Mouse (Mus musculus) kidney, postnatal 36 days (tissue): Measurements from ENCODE around the gene Cyp1a1.

Source experiments
- DNase-seq, 2 experiments: peaks; one replicate each; pipeline ENCODE4 v3.0.0; 2021 to 2022; ENCODE audit warnings: mixed read lengths in 2 of 2

Cyp1a1 gene

GRCm38 (mm10) chr9:57656631-57657350 lies 30.9 kb upstream of the Cyp1a1 start:
- DNase-seq, result no peak

- DNase-seq, result no peak
These were observed 29.9 kb upstream of the Cyp1a1 start for GRCm38 (mm10) chr9:57657843-57658242.

GRCm38 (mm10) chr9:57658970-57659369 lies 28.8 kb upstream of the Cyp1a1 start:
- no peak for DNase-seq

GRCm38 (mm10) chr9:57659774-57660173 lies 28.0 kb upstream of the Cyp1a1 start:
- peak; percentile 86 to 90 for DNase-seq

GRCm38 (mm10) chr9:57660501-57660900 lies 27.2 kb upstream of the Cyp1a1 start:
- no peak for DNase-seq

GRCm38 (mm10) chr9:57661552-57661951 lies 26.2 kb upstream of the Cyp1a1 start:
- DNase-seq, result no peak

GRCm38 (mm10) chr9:57664616-57665015 lies 23.1 kb upstream of the Cyp1a1 start:
- DNase-seq, result no peak

- no peak for DNase-seq
These were observed 21.2 kb upstream of the Cyp1a1 start for GRCm38 (mm10) chr9:57666536-57666935.

GRCm38 (mm10) chr9:57667136-57667535 lies 20.6 kb upstream of the Cyp1a1 start:
- no peak for DNase-seq

GRCm38 (mm10) chr9:57667817-57668216 lies 19.9 kb upstream of the Cyp1a1 start:
- peak; percentile 20 for DNase-seq

- DNase-seq, result peak; percentile 39 to 66
These were observed 19.5 kb upstream of the Cyp1a1 start for GRCm38 (mm10) chr9:57668277-57668676.

- peak; percentile 86 to 92 for DNase-seq
These were observed 18.2 kb upstream of the Cyp1a1 start for GRCm38 (mm10) chr9:57669566-57669965.

GRCm38 (mm10) chr9:57671037-57671436 lies 16.7 kb upstream of the Cyp1a1 start:
- DNase-seq, result no peak

- no peak for DNase-seq
These were observed 16.2 kb upstream of the Cyp1a1 start for GRCm38 (mm10) chr9:57671500-57671899.

- DNase-seq, result peak; percentile 36 to 53
These were observed 6.3 kb upstream of the Cyp1a1 start for GRCm38 (mm10) chr9:57681411-57681810.

GRCm38 (mm10) chr9:57683520-57683919 lies 4.2 kb upstream of the Cyp1a1 start, which contains the start of gene Cyp1a2:
Gene Cyp1a2, minus strand, starts transcription at chr9:57683703.
- DNase-seq, result no peak

- DNase-seq, result no peak
These were observed 1.7 kb upstream of the Cyp1a1 start for GRCm38 (mm10) chr9:57686011-57686410.

- peak; percentile 54 to 71 for DNase-seq
These were observed 430 bp downstream of the Cyp1a1 start for GRCm38 (mm10) chr9:57688158-57688557.

- DNase-seq, result no peak
These were observed 878 bp downstream of the Cyp1a1 start for GRCm38 (mm10) chr9:57688606-57689005.

- peak in 1 of 2 experiments; percentile 25 for DNase-seq
These were observed 6.4 kb downstream of the Cyp1a1 start for GRCm38 (mm10) chr9:57694108-57694507.

- DNase-seq, result peak; percentile 61 to 79
These were observed 8.9 kb downstream of the Cyp1a1 start for GRCm38 (mm10) chr9:57696380-57697285.

GRCm38 (mm10) chr9:57697380-57697779 lies 9.7 kb downstream of the Cyp1a1 start:
- no peak for DNase-seq

GRCm38 (mm10) chr9:57698466-57699150 lies 10.9 kb downstream of the Cyp1a1 start:
- DNase-seq, result no peak
